Mouse (Mus musculus) ovary, postnatal 10 days (tissue): ENCODE results near the gene Rdh19.
"Not testable (repeated sequence)": the region's sequence is repeated elsewhere in the genome, so short reads cannot be mapped to it uniquely, and the experiment has no call there.

Experiments used
- DNase-seq: peaks from one replicate; pipeline ENCODE4 v3.0.0; 2022; ENCODE audit warnings: low spot score

The Rdh19 gene

GRCm38 (mm10) chr10:127879155-127879688 lies 29.5 kb downstream of the Rdh19 start:
- DNase-seq, result no peak

- DNase-seq, result no peak
These were observed 31.3 kb downstream of the Rdh19 start for GRCm38 (mm10) chr10:127881041-127881440.

DNA sequence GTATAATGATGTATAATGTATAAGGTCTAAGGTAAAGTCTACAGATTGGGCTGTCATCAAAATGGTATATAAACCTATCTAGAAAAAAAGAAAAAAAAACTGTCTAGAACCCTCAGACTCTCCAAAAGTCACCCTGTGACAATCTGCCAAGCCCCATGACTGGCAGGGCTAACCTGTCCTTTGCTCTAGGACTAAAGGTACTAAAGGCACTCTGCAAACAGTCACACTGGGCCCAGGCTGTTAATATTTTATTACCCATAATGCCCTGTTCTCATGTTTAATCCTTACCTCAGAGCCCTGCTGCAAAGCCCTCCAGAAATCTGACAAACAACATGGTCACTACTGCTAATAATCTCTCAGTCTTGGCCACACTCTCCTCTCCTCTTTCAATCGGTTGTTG lies 36.8 kb downstream of the Rdh19 start:
- DNase-seq, result no peak

- no peak for DNase-seq
These were observed 37.2 kb downstream of the Rdh19 start for GRCm38 (mm10) chr10:127886971-127887370.

GRCm38 (mm10) chr10:127888605-127889004 lies 38.9 kb downstream of the Rdh19 start, which contains the start of gene Rdh7:
Gene Rdh7 (minus strand): TSS chr10:127888817.
- DNase-seq, result no peak

DNA sequence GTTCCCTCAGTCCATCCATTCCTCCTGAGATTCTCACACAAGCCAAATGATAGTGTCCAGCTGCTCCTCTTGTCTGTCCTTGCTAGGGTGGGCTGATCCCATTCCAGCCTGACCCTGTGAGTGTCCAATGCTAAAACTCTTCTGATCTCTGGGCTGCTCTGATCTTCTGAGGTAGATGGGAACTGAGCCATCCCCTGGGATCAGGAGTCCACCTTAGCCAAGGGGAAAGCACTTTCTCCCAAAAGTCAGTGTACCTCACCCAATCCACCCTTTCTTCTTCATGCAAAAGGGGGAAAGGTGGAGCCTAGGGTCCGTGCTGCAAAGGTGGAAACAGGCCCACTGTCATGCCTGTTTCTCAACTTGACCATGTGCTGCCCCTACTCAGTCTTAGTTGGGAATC lies 41.8 kb downstream of the Rdh19 start:
- no peak for DNase-seq

DNA sequence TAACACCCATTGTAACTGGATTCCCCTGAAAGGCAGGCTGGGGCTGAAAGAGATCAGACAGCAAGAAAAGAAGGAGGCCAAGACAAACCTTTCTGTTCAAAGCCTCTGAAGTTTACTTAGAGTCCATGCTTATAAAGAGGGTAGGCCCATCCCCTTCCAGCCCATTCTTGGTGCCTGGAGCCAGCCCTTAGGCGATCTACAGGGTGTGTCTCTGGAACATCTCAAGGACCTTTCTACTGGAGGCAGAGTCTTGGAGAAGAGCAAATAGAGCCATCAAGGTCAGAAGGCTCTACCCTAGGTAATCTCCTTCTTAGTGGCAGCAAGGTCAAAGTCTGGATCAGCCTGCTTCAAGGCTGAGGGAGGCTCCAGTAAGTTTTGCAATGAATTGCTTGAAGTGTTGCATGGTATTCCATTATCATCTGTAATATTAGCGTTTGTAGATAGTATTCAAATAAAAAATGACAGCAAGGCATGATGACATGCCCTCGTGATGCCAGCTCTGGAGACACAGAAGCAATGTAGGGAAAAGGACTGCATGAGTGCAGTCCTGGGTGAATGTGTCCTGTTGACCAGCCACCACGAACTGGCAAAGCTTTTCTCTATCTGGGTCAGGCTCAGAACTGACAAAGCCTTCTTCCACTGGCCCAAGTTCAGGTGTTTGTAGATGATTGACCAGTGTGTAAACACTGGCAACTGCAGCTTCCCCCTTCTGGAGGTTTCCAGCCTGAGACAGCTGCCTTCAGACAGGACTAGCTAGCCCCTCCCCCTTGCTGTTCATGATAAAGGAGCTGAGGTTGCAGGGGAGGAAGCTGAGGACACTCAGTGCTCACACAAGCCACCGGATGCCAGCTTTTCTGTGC lies 43.7 kb downstream of the Rdh19 start:
- DNase-seq, result not testable (repeated sequence)

- no peak for DNase-seq
These were observed 47.0 kb downstream of the Rdh19 start for GRCm38 (mm10) chr10:127896705-127897104.

DNA sequence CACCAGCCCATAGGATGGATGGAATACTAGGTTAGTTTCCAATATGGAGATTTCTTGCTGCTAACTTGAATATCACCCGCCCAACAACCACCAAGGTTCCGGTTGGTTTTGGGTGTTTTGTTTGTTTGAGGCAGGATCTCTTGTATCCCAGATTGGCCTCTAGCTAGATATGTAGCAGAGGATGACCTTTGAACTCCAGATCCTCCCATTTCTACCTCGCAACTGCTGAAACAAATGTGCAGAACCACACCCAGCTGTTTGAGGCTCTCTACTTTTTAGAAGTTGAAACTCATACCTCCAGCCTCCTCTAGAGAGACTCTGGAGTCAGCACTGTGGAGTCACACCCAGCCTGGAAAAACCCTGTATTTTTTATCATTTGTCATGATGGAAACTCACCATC lies 47.8 kb downstream of the Rdh19 start:
- no peak for DNase-seq

DNA sequence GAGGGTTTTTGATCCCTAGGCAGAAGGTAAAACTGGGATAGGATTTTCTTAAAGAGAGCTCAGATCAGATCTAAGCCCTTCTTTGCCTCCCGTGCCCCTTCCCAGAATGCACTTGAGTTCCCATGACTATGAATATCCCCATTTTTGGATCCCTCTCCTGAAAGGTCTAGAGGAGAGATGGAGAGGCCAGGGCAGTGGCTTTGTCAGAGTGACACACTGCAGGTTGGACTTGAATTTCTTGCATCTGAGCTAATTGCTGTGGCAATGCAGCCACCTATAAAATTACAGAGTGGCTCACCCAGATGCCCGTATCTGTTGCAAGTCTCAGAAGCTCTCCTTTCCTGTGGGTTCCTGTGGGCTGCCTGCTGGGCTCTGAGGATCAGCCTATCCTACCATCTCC lies 48.5 kb downstream of the Rdh19 start, which contains the start of gene Sdr9c7:
Sdr9c7 (plus strand) TSS at position 301 of the 400 bp plus-strand sequence.
- no peak for DNase-seq

DNA sequence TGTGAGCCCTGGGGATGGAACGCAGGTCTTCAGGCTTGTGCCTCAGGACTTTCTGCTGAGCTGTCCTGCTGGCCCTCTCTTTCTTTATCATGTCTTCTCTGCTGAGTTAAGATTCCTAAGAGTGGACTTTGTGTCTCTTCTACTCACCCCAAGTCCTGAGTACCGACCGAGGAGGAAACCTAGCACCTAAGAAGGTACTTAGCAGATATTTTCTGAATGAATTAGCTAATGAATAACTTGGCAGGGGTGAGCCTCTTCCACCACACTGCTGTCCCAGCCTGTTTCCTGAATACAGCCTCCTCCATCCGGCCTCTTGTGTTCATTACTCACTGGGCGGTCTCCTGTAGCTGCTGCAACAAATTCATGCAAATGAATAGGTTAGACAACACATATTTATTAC lies 50.1 kb downstream of the Rdh19 start:
- DNase-seq, result no peak

- no peak for DNase-seq
These were observed 52.0 kb downstream of the Rdh19 start for GRCm38 (mm10) chr10:127901751-127902150.

- DNase-seq, result no peak
These were observed 53.4 kb downstream of the Rdh19 start for GRCm38 (mm10) chr10:127903116-127903515.

DNA sequence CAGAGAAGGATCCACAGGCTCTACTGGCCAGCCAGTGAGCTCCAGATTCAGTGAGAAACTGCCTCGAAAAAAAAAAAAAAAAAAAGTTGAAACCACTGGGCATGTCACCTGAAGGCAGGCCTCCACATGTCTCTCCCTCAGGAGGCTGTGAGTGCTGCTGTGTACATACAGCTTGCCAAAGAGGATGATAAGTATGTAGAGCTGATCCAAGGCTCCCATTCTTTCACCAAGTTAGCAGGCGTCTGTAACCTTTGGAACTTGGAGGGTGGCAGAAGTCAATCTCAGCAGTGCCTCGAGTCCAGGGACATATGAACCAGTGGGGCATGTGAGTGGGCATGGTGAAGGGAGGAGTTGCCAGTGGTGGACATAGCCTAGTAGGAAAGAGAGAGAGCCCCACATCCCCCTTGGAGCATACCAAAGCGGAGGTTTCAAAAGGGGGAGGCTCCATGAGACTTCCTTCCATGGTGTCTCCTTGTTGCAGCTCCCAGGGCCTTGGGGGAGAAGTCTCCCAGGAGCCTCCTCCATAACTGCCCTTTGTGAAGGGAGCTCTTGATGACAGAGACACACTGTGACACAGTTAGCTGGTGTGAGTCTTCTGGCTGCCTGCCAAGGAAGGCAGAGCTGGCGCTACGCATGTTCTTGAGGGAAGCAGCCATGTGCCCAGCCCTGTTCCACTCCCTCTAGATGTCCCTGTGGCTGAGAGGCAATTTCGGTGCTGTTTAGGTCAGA lies 55.2 kb downstream of the Rdh19 start:
- no peak for DNase-seq

DNA sequence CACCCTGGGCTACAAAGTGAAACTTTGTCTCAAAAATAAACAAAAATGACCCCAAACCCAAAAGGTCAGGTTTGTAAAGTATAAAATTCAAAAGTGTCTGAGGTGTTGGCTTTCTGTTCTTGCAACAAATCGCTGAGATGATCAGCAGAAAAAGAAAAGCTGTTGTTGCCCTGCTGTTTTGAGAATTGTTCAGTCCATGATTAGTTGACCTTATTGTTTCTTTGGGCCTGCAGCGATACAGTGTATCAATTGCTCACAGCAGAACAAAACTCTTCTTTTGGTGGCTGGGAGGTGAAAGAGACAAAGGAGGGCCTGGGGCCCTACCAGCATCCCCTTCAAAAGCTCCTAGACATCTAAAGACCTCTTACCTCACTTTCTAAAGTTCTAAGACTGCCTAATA lies 56.4 kb downstream of the Rdh19 start:
- no peak for DNase-seq

- DNase-seq, result no peak
These were observed 57.7 kb downstream of the Rdh19 start for GRCm38 (mm10) chr10:127907386-127907951.
